Mouse (Mus musculus): ENCODE data around the gene Gng10. TPM values are rescaled to one million over a fixed set of nuclear protein-coding genes. Genes with fewer than 3 reads are reported as not detected.
A peak's percentile ranks its signal among the peaks of the same experiment; 100 is the strongest.

Gene Gng10
- 89.7 and 95.8 TPM in 2 replicates for polyA plus RNA-seq (2014; fragmentation: Nextera tagmentation; extraction: Ambion mirVana)

- WGBS, result 3% methylated on average over 75 of the region's 76 CpGs
- peak within 1 kb of the TSS; percentile 57 for H3K27ac ChIP-seq (ENCODE audit: low read depth, low read length)
- peak within 1 kb of the TSS; percentile 76 for H3K4me2 ChIP-seq
- 0 out of 2 replicates have a peak, but pooled peaks cover 2% of the 10 kb centered on the region for H3K4me1 ChIP-seq (ENCODE audit: control insufficient read depth, insufficient read depth, low read length)
- H3K4me3 ChIP-seq (ENCODE audit: low read depth, low read length), result peak within 1 kb of the TSS; percentile 75
- peak; percentile 96 for DNase-seq (ENCODE audit: low spot score, missing footprints)
- no peaks in the 10 kb centered on the region for H3K9me3 ChIP-seq (ENCODE audit: control insufficient read depth, low read length)
- no peaks in the 10 kb centered on the region for H3K36me3 ChIP-seq (ENCODE audit: control insufficient read depth, insufficient read depth, low read length)
- H3K27me3 ChIP-seq (ENCODE audit: control insufficient read depth, insufficient read depth, low read length), result no peaks in the 10 kb centered on the region
- peak; percentile 89 for ATAC-seq (ENCODE audit: low FRiP score)
- peak within 1 kb of the TSS; percentile 89 for H3K9ac ChIP-seq (ENCODE audit: low read length)
Measured at GRCm38 (mm10) chr4:59034918-59035785, at the start of gene Gng10. Gene Gng10, plus strand, starts transcription at chr4:59035088.

- H3K9ac ChIP-seq (ENCODE audit: low read length), result no peak overlapping the region
- H3K4me3 ChIP-seq (ENCODE audit: low read depth, low read length), result no peak overlapping the region
- H3K4me1 ChIP-seq (ENCODE audit: control insufficient read depth, insufficient read depth, low read length), result peaks cover 4% of the 10 kb centered on the region; the same call in 1 of the 2 replicates
- peak; percentile 97 for DNase-seq (ENCODE audit: low spot score, missing footprints)
- WGBS, result 26% methylated on average over 7 of the region's 7 CpGs
- ATAC-seq (ENCODE audit: low FRiP score), result peak; percentile 41; the same call in 1 of the 2 replicates
- H3K27ac ChIP-seq (ENCODE audit: low read depth, low read length), result no peak overlapping the region
- H3K4me2 ChIP-seq, result no peak overlapping the region
- H3K27me3 ChIP-seq (ENCODE audit: control insufficient read depth, insufficient read depth, low read length), result no peaks in the 10 kb centered on the region
- no peaks in the 10 kb centered on the region for H3K9me3 ChIP-seq (ENCODE audit: control insufficient read depth, low read length)
- H3K36me3 ChIP-seq (ENCODE audit: control insufficient read depth, insufficient read depth, low read length), result no peaks in the 10 kb centered on the region
Measured at GRCm38 (mm10) chr4:58985157-58985648, 49.7 kb upstream of the Gng10 start.

GRCm38 (mm10) chr4:58986540-58987190 is 48.2 kb upstream of the Gng10 start, which contains the start of gene Ptgr1:
Gene Ptgr1, minus strand, starts transcription at chr4:58987119.
- WGBS, result 3% methylated on average over 28 of the region's 28 CpGs
- peaks cover 4% of the 10 kb centered on the region; the same call in 1 of the 2 replicates for H3K4me1 ChIP-seq (ENCODE audit: control insufficient read depth, insufficient read depth, low read length)
- H3K4me2 ChIP-seq, result peak within 1 kb of the TSS; percentile 79
- H3K27me3 ChIP-seq (ENCODE audit: control insufficient read depth, insufficient read depth, low read length), result no peaks in the 10 kb centered on the region
- ATAC-seq (ENCODE audit: low FRiP score), result peak; percentile 66
- no peak within 1 kb of the TSS for H3K27ac ChIP-seq (ENCODE audit: low read depth, low read length)
- peak within 1 kb of the TSS; percentile 57 for H3K4me3 ChIP-seq (ENCODE audit: low read depth, low read length)
- no peaks in the 10 kb centered on the region for H3K36me3 ChIP-seq (ENCODE audit: control insufficient read depth, insufficient read depth, low read length)
- H3K9me3 ChIP-seq (ENCODE audit: control insufficient read depth, low read length), result no peaks in the 10 kb centered on the region
- H3K9ac ChIP-seq (ENCODE audit: low read length), result peak within 1 kb of the TSS; percentile 65
- DNase-seq (ENCODE audit: low spot score, missing footprints), result peak; percentile 98

GRCm38 (mm10) chr4:58989303-58989898 is 45.5 kb upstream of the Gng10 start:
- 88% methylated on average over 7 of the region's 7 CpGs for WGBS
- Histone ChIP-seq H3K36me3 (ENCODE audit: control insufficient read depth, insufficient read depth, low read length) (no peaks in the 10 kb centered on the region), H3K27me3 (ENCODE audit: control insufficient read depth, insufficient read depth, low read length) (no peaks in the 10 kb centered on the region), H3K9ac (ENCODE audit: low read length) (no peak overlapping the region), H3K4me3 (ENCODE audit: low read depth, low read length) (no peak overlapping the region), H3K9me3 (ENCODE audit: control insufficient read depth, low read length) (no peaks in the 10 kb centered on the region), H3K27ac (ENCODE audit: low read depth, low read length) (no peak overlapping the region), H3K4me1 (ENCODE audit: control insufficient read depth, insufficient read depth, low read length) (peaks cover 4% of the 10 kb centered on the region; the same call in 1 of the 2 replicates), H3K4me2 (no peak overlapping the region)
- DNase-seq (ENCODE audit: low spot score, missing footprints), result no peak
- no peak for ATAC-seq (ENCODE audit: low FRiP score)

- H3K9me3 ChIP-seq (ENCODE audit: control insufficient read depth, low read length), result no peaks in the 10 kb centered on the region
- H3K27ac ChIP-seq (ENCODE audit: low read depth, low read length), result no peak overlapping the region
- ATAC-seq (ENCODE audit: low FRiP score) (no peak), DNase-seq (ENCODE audit: low spot score, missing footprints) (peak; percentile 70)
- 76% methylated on average over 17 of the region's 17 CpGs for WGBS
- H3K4me3 ChIP-seq (ENCODE audit: low read depth, low read length), result no peak overlapping the region
- H3K4me1 ChIP-seq (ENCODE audit: control insufficient read depth, insufficient read depth, low read length), result peaks cover 4% of the 10 kb centered on the region; the same call in 1 of the 2 replicates
- H3K36me3 ChIP-seq (ENCODE audit: control insufficient read depth, insufficient read depth, low read length), result no peaks in the 10 kb centered on the region
- H3K9ac ChIP-seq (ENCODE audit: low read length), result no peak overlapping the region
- no peak overlapping the region for H3K4me2 ChIP-seq
- H3K27me3 ChIP-seq (ENCODE audit: control insufficient read depth, insufficient read depth, low read length), result no peaks in the 10 kb centered on the region
Measured at GRCm38 (mm10) chr4:58990609-58991434, 44.1 kb upstream of the Gng10 start.

GRCm38 (mm10) chr4:58992195-58992594 is 42.7 kb upstream of the Gng10 start:
- H3K9ac ChIP-seq (ENCODE audit: low read length), result no peak overlapping the region
- no peak overlapping the region for H3K27ac ChIP-seq (ENCODE audit: low read depth, low read length)
- H3K36me3 ChIP-seq (ENCODE audit: control insufficient read depth, insufficient read depth, low read length), result no peaks in the 10 kb centered on the region
- no peak overlapping the region for H3K4me3 ChIP-seq (ENCODE audit: low read depth, low read length)
- H3K27me3 ChIP-seq (ENCODE audit: control insufficient read depth, insufficient read depth, low read length), result no peaks in the 10 kb centered on the region
- H3K9me3 ChIP-seq (ENCODE audit: control insufficient read depth, low read length), result no peaks in the 10 kb centered on the region
- H3K4me1 ChIP-seq (ENCODE audit: control insufficient read depth, insufficient read depth, low read length), result peaks cover under 1% of the 10 kb centered on the region; the same call in 1 of the 2 replicates
- 84% methylated on average over 5 of the region's 5 CpGs for WGBS
- no peak overlapping the region for H3K4me2 ChIP-seq
- ATAC-seq (ENCODE audit: low FRiP score) (no peak), DNase-seq (ENCODE audit: low spot score, missing footprints) (peak; percentile 35)

GRCm38 (mm10) chr4:58994762-58995161 is 40.1 kb upstream of the Gng10 start, which contains the start of gene Dnajc25:
Gene Dnajc25, plus strand, starts transcription at chr4:58995062.
- DNase-seq (ENCODE audit: low spot score, missing footprints) (no peak), ATAC-seq (ENCODE audit: low FRiP score) (no peak)
- no peak within 1 kb of the TSS for H3K9ac ChIP-seq (ENCODE audit: low read length)
- no peak within 1 kb of the TSS for H3K27ac ChIP-seq (ENCODE audit: low read depth, low read length)
- no peak within 1 kb of the TSS for H3K4me2 ChIP-seq
- 91% methylated on average over 4 of the region's 4 CpGs for WGBS
- H3K4me1 ChIP-seq (ENCODE audit: control insufficient read depth, insufficient read depth, low read length), result no peaks in the 10 kb centered on the region
- H3K27me3 ChIP-seq (ENCODE audit: control insufficient read depth, insufficient read depth, low read length), result no peaks in the 10 kb centered on the region
- H3K4me3 ChIP-seq (ENCODE audit: low read depth, low read length), result no peak within 1 kb of the TSS
- H3K9me3 ChIP-seq (ENCODE audit: control insufficient read depth, low read length), result no peaks in the 10 kb centered on the region
- no peaks in the 10 kb centered on the region for H3K36me3 ChIP-seq (ENCODE audit: control insufficient read depth, insufficient read depth, low read length)

GRCm38 (mm10) chr4:58995251-58995693 is 39.6 kb upstream of the Gng10 start:
- Histone ChIP-seq H3K4me2 (no peak overlapping the region), H3K27me3 (ENCODE audit: control insufficient read depth, insufficient read depth, low read length) (no peaks in the 10 kb centered on the region), H3K4me3 (ENCODE audit: low read depth, low read length) (no peak overlapping the region), H3K36me3 (ENCODE audit: control insufficient read depth, insufficient read depth, low read length) (no peaks in the 10 kb centered on the region), H3K9ac (ENCODE audit: low read length) (no peak overlapping the region), H3K9me3 (ENCODE audit: control insufficient read depth, low read length) (no peaks in the 10 kb centered on the region), H3K4me1 (ENCODE audit: control insufficient read depth, insufficient read depth, low read length) (no peaks in the 10 kb centered on the region), H3K27ac (ENCODE audit: low read depth, low read length) (no peak overlapping the region)
- WGBS, result 74% methylated on average over 8 of the region's 8 CpGs
- DNase-seq (ENCODE audit: low spot score, missing footprints) (peak; percentile 53), ATAC-seq (ENCODE audit: low FRiP score) (no peak)
